Mouse (Mus musculus) stomach, postnatal 0 days (tissue): ENCODE measurements around the gene Aldh1a2. TPM values are rescaled to one million over a fixed set of nuclear protein-coding genes. Genes with fewer than 3 reads are reported as not detected.

ENCODE experiments used
- ATAC-seq: fragments of 200-750 bp; cut with Nextera tagmentation; 2 replicates; pipeline ENCODE4 v1.8.0; 2017; ENCODE audit not compliant: low FRiP score, low TSS enrichment
- DNase-seq: peaks from one replicate; pipeline ENCODE4 v3.0.0-alpha.2; 2016; ENCODE audit warnings: low spot score
- H3K27ac ChIP-seq: fragments of 300-500 bp; sonication (generic); replicated peaks from 2 replicates; pipeline ENCODE4 v1.5.1; 2014; ENCODE audit warnings: mild to moderate bottlenecking, control low read depth
- H3K27me3 ChIP-seq: fragments of 300-500 bp; sonication (generic); 2 replicates; pipeline ENCODE4 v1.6.1; 2014; ENCODE audit warnings: low read length; ENCODE audit not compliant: control insufficient read depth, insufficient read depth
- H3K36me3 ChIP-seq: fragments of 300-500 bp; sonication (generic); 2 replicates; pipeline ENCODE4 v1.6.1; 2014; ENCODE audit warnings: low read length, mixed read lengths; ENCODE audit not compliant: control insufficient read depth, insufficient read depth
- H3K4me1 ChIP-seq: fragments of 300-500 bp; sonication (generic); replicated peaks from 2 replicates; pipeline ENCODE4 v1.6.1; 2014; ENCODE audit warnings: antibody characterized with exemption; ENCODE audit not compliant: control insufficient read depth, insufficient read depth
- H3K4me2 ChIP-seq: fragments of 300-500 bp; sonication (generic); replicated peaks from 2 replicates; pipeline ENCODE4 v1.6.1; 2014; ENCODE audit warnings: low read depth, mild to moderate bottlenecking, control low read depth, moderate library complexity
- H3K4me3 ChIP-seq: fragments of 300-500 bp; sonication (generic); 2 replicates; pipeline ENCODE4 v1.5.1; 2014; ENCODE audit warnings: low read depth, low read length, control low read depth
- H3K9ac ChIP-seq: fragments of 300-500 bp; sonication (generic); 2 replicates; pipeline ENCODE4 v1.6.1; 2014; ENCODE audit warnings: mild to moderate bottlenecking, low read length, control low read depth, mixed read lengths
- H3K9me3 ChIP-seq: fragments of 300-500 bp; sonication (generic); 2 replicates; pipeline ENCODE4 v1.6.1; 2016; ENCODE audit warnings: low read length; ENCODE audit not compliant: control insufficient read depth
- CTCF ChIP-seq: IDR thresholded peaks from 2 replicates; pipeline ENCODE4 v1.5.1; 2016; ENCODE audit warnings: antibody characterized with exemption, low read depth, mild to moderate bottlenecking, moderate library complexity
- EP300 ChIP-seq: optimal IDR thresholded peaks from 2 replicates; pipeline ENCODE3; 2016; ENCODE audit warnings: antibody characterized with exemption
- WGBS: fragments of 180-500 bp; shearing (Covaris S2); extraction: QIAGEN DNeasy Blood & Tissue Kit; methylation state at CpG from one replicate; pipeline ENCODE4 v1.1.7; 2014; 5-methylcytosine and 5-hydroxymethylcytosine counted together
- polyA plus RNA-seq: library from polyadenylated mRNA; unstranded; fragments of >200 nt; fragmentation: Nextera tagmentation; extraction: Ambion mirVana; gene quantifications from 2 replicates; pipeline ENCODE4 v1.2.1, GENCODE M21; 2015

Aldh1a2 gene
- polyA plus RNA-seq, 1 experiment from 2014 or later, result 47.2 TPM

DNA sequence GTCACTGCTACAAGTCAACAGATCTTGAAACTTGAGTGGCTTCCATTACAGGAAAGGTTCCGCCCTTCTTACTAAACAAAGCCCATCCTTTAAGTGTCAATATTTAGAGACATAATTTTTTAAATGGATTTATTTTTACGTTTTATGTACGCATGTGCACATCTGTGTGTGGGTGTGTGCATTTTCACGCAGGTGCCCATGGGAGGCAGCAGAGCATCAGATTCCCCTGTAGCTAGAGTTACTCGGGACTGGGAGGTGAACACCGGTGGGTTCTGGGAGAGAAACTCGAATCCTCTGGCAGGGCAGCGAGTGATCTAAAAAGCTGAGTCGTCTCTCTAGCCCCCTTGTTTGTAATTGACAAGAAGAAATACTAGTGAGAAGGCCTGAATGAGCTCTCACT lies 42.1 kb upstream of the Aldh1a2 start:
- H3K4me1 ChIP-seq, result 0 out of 2 replicates have a peak, but pooled peaks cover 2% of the 10 kb centered on the region
- no peak overlapping the region for H3K27ac ChIP-seq
- H3K4me3 ChIP-seq, result no peak overlapping the region
- no peaks in the 10 kb centered on the region for H3K36me3 ChIP-seq
- no peak overlapping the region for H3K4me2 ChIP-seq
- no peaks in the 10 kb centered on the region for H3K27me3 ChIP-seq
- ATAC-seq (no peak), DNase-seq (peak; percentile 15)
- 50% methylated on average over 9 of the region's 9 CpGs for WGBS
- H3K9ac ChIP-seq, result no peak overlapping the region
- H3K9me3 ChIP-seq, result no peaks in the 10 kb centered on the region
- peak; percentile 38 for TF ChIP-seq CTCF
- no peak for TF ChIP-seq EP300

DNA sequence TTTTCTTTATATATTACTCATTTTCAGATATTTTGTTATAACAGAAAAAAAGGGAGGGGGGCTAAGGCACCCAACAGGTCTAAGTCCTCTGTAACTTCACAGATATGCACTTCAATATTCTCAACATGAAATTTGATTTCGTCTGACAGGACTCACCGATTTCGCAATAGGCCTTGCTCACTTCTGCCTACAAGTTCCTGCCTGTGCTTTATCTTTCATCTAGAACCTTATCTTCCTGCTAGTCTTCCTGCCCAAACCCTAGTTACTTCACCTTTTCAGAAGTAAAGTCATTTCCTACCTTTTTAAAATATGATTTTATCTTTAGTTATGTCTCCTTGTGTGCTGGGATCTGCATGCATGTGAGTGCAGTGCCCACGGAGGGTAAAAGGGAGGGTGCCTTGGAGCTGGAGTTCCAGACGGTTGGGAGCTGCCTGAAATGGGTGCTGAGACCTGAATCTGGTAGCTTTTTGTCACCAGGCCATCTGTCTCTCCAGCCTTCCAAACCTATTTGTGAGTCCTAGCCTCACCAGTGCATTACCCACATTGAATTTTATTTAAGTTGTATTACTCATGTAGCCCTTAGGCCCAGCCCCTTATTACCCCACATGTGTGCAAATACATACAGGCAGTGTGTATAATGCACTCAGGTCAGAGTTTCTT lies 41.1 kb upstream of the Aldh1a2 start:
- Histone ChIP-seq H3K4me1 (no peaks in the 10 kb centered on the region), H3K4me2 (no peak overlapping the region), H3K36me3 (no peaks in the 10 kb centered on the region), H3K9me3 (no peaks in the 10 kb centered on the region), H3K27me3 (no peaks in the 10 kb centered on the region), H3K4me3 (no peak overlapping the region), H3K27ac (peak overlapping the region; percentile 56; the same call in 1 of the 2 replicates), H3K9ac (no peak overlapping the region)
- 65% methylated on average over 5 of the region's 5 CpGs for WGBS
- DNase-seq (peak; percentile 10), ATAC-seq (no peak)
- TF ChIP-seq EP300 (no peak), CTCF (no peak)

DNA sequence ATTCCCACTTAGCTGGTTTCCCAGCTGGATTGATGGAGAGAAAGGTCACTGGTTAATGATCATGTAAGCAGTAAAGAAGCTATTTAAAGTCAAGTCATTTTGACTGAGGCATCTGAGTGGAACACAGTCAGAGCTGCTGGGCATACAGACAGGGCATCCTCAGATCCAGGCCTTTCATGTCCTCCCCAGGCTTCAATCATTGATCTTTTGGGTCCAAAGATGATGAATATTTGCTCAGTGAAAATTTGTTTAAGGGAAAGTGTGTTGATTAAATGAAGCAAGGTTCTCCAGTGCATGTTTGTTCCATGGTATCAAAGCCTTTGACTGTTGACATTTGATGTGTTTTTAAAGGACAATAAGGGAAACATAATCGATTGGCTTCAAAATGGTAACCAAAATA lies 39.9 kb upstream of the Aldh1a2 start:
- no peaks in the 10 kb centered on the region for H3K27me3 ChIP-seq
- H3K27ac ChIP-seq, result no peak overlapping the region
- no peak overlapping the region for H3K4me2 ChIP-seq
- H3K4me3 ChIP-seq, result no peak overlapping the region
- H3K9ac ChIP-seq, result no peak overlapping the region
- TF ChIP-seq EP300, result no peak
- TF ChIP-seq CTCF, result no peak
- H3K4me1 ChIP-seq, result no peaks in the 10 kb centered on the region
- no peak for ATAC-seq
- 68% methylated on average over 1 of the region's 1 CpGs for WGBS
- H3K36me3 ChIP-seq, result no peaks in the 10 kb centered on the region
- H3K9me3 ChIP-seq, result no peaks in the 10 kb centered on the region
- no peak for DNase-seq

DNA sequence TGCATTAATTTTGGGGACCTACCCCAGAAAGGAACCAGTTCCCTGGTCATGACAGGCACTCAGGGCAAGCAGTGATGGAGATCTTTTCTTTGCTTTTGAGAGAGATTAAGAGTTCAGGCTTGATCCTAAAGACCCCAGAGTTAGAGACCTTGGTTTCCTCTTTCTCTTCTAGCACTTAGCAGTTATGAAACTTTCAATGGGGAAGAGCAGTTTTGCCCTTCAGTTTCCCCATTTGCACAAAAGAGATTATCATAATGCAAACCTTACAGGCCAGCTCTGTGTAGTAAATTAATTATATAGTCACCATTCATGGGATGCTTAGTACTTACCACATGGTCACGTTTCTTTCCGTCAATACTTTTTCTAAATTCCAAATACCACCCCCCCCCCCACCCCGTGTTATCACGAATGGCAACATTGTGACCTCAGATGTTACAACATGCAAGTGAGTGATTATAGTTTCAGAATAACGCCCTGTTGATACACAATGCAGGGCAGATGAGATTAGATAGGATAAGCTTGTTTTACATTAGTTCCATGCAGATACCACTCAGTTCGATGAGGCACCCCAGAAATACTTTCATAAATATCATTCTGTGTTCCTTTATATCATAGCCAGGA lies 36.2 kb upstream of the Aldh1a2 start:
- no peaks in the 10 kb centered on the region for H3K4me1 ChIP-seq
- no peak for ATAC-seq
- H3K27ac ChIP-seq, result no peak overlapping the region
- WGBS, result 40% methylated on average over 6 of the region's 6 CpGs
- no peak overlapping the region for H3K4me2 ChIP-seq
- no peaks in the 10 kb centered on the region for H3K36me3 ChIP-seq
- no peak overlapping the region for H3K9ac ChIP-seq
- no peaks in the 10 kb centered on the region for H3K27me3 ChIP-seq
- TF ChIP-seq EP300 (no peak), CTCF (no peak)
- no peaks in the 10 kb centered on the region for H3K9me3 ChIP-seq
- DNase-seq, result no peak
- no peak overlapping the region for H3K4me3 ChIP-seq

DNA sequence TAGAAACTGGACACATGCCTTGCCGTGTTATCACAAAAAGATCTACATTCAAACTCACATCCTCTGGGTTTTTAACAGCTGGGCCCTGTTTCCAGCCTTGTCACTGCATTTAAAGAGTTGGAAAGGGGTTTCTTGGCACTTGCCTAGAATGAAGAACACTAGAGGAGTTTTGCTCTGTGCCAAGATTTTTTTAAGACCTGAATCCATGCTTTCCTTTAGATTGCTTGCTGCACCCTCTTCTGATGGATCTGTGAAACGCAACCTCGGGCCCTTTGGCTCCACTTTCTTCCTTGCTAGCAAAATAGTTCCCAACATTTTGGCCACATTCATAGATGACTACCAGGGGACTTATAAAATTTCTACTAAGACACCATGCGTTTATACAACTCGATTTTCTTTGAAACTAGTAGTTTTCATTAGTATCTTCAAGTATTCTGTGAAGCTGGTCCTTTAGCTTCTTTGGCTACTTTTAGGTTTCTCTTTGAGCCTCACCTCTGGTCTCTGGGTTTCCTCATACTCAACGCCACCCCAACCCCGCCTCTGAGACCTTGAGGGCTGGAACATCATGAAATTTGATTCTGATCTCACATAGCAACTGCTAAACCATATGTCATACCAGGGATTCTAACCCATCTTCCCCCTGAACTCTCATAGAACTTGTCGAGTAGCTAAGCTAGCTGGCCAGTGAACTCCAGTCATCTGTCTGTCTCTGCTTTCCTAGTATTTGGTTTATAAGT lies 35.5 kb upstream of the Aldh1a2 start:
- Histone ChIP-seq H3K36me3 (no peaks in the 10 kb centered on the region), H3K4me2 (no peak overlapping the region), H3K9me3 (no peaks in the 10 kb centered on the region), H3K27ac (no peak overlapping the region), H3K4me1 (no peaks in the 10 kb centered on the region), H3K9ac (no peak overlapping the region), H3K4me3 (no peak overlapping the region), H3K27me3 (no peaks in the 10 kb centered on the region)
- DNase-seq, result no peak
- no peak for ATAC-seq
- TF ChIP-seq CTCF (peak; percentile 59), EP300 (no peak)
- WGBS, result 50% methylated on average over 8 of the region's 8 CpGs

DNA sequence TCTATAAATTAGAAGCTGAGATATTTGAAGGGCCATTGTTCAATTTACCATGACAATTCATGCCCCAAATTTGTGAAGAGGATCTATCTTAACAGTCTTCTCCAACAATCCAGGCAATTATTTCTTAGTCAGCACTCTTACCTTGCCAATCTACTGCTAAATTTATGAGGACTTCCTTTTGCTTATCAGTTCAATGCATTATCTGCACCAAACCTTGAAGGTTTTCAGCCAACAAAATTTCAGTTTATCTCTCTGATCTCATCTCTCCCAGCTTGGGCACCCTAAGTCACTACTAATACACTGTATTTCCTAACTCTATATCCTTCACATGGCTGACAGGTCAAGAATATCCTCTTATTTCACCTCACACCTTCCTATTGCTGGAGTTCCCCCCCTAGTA lies 30.3 kb upstream of the Aldh1a2 start:
- Histone ChIP-seq H3K4me2 (no peak overlapping the region), H3K9me3 (no peaks in the 10 kb centered on the region), H3K36me3 (no peaks in the 10 kb centered on the region), H3K27me3 (no peaks in the 10 kb centered on the region), H3K4me1 (no peaks in the 10 kb centered on the region), H3K27ac (no peak overlapping the region), H3K9ac (no peak overlapping the region), H3K4me3 (no peak overlapping the region)
- ATAC-seq (no peak), DNase-seq (no peak)
- TF ChIP-seq CTCF, result no peak
- no peak for TF ChIP-seq EP300
